Mouse (Mus musculus) heart, embryonic 16.5 days (tissue): ENCODE results near the gene Mib2. TPM values are rescaled to one million over a fixed set of nuclear protein-coding genes. Genes with fewer than 3 reads are reported as not detected.
A peak's percentile ranks its signal among the peaks of the same experiment; 100 is the strongest.
"Not testable (repeated sequence)": the region's sequence is repeated elsewhere in the genome, so short reads cannot be mapped to it uniquely, and the experiment has no call there.

ENCODE experiments used
- ATAC-seq: fragments of 200-750 bp; cut with Nextera tagmentation; replicated peaks from 2 replicates; pipeline ENCODE4 v1.8.0; 2017; ENCODE audit warnings: moderate number of reproducible peaks; ENCODE audit not compliant: insufficient read depth, low FRiP score; ENCODE audit errors: extremely low read depth
- H3K27ac ChIP-seq: fragments of 300-500 bp; sonication (generic); 2 replicates; pipeline ENCODE4 v1.5.1; 2014; ENCODE audit warnings: mild to moderate bottlenecking, low read length, control low read depth, moderate library complexity
- H3K27me3 ChIP-seq: fragments of 300-500 bp; sonication (generic); 2 replicates; pipeline ENCODE4 v1.6.1; 2014; ENCODE audit warnings: low read length, mixed read lengths; ENCODE audit not compliant: control insufficient read depth, insufficient read depth
- H3K36me3 ChIP-seq: fragments of 300-500 bp; sonication (generic); 2 replicates; pipeline ENCODE4 v1.6.1; 2014; ENCODE audit not compliant: control insufficient read depth, insufficient read depth
- H3K4me1 ChIP-seq: fragments of 300-500 bp; sonication (generic); 2 replicates; pipeline ENCODE4 v1.6.1; 2014; ENCODE audit warnings: low read length, mixed read lengths; ENCODE audit not compliant: control insufficient read depth, insufficient read depth
- H3K4me2 ChIP-seq: fragments of 300-500 bp; sonication (generic); 2 replicates; pipeline ENCODE4 v1.6.1; 2014; ENCODE audit warnings: low read depth, mild to moderate bottlenecking, control low read depth, low read length
- H3K4me3 ChIP-seq: fragments of 300-500 bp; sonication (generic); 2 replicates; pipeline ENCODE4 v1.5.1; 2014; ENCODE audit warnings: mild to moderate bottlenecking, control low read depth, low read length
- H3K9ac ChIP-seq: fragments of 300-500 bp; sonication (generic); 2 replicates; pipeline ENCODE4 v1.6.1; 2014; ENCODE audit warnings: low read length, control low read depth
- H3K9me3 ChIP-seq: fragments of 300-500 bp; sonication (generic); replicated peaks from 2 replicates; pipeline ENCODE4 v1.6.1; 2016; ENCODE audit warnings: low read length; ENCODE audit not compliant: control insufficient read depth
- WGBS: fragments of 180-500 bp; shearing (Covaris S2); extraction: QIAGEN DNeasy Blood & Tissue Kit; methylation state at CpG from one replicate; pipeline ENCODE4 v1.1.7; 2014; 5-methylcytosine and 5-hydroxymethylcytosine counted together
- polyA plus RNA-seq: library from polyadenylated mRNA; unstranded; fragments of >200 nt; fragmentation: Nextera tagmentation; extraction: Ambion mirVana; gene quantifications from 2 replicates; pipeline ENCODE4 v1.2.1, GENCODE M21; 2015

The Mib2 gene
- polyA plus RNA-seq, 1 experiment from 2014 or later, result 18.2 TPM

DNA sequence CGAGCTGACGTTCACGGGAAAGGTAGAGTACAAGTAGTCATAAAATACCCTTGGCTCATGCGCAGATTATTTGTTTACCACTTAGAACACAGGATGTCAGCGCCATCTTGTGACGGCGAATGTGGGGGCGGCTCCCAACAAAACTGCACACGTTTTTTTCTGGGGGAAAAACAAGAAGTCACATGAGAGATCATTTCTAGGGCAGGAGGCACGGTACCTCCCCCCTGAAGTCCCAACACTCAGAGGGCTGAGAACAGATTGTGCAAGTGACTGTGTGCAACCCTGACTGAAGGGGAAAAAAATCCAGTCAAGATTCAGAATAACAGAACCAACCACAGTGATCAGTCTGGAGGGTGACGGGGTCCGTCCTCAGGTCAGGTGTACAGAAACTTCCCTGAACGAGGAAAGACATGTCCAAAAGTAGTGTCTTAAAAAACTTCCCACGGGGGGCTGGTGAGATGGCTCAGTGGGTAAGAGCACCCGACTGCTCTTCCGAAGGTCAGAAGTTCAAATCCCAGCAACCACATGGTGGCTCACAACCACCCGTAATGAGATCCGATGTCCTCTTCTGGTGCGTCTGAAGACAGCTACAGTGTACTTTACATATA lies 14.8 kb upstream of the Mib2 start:
- H3K27me3 ChIP-seq, H3K36me3 ChIP-seq, ATAC-seq, H3K27ac ChIP-seq, H3K4me1 ChIP-seq, H3K4me2 ChIP-seq, H3K9me3 ChIP-seq, H3K9ac ChIP-seq, H3K4me3 ChIP-seq: not testable (repeated sequence)
- 83% methylated on average over 15 of the region's 19 CpGs for WGBS

DNA sequence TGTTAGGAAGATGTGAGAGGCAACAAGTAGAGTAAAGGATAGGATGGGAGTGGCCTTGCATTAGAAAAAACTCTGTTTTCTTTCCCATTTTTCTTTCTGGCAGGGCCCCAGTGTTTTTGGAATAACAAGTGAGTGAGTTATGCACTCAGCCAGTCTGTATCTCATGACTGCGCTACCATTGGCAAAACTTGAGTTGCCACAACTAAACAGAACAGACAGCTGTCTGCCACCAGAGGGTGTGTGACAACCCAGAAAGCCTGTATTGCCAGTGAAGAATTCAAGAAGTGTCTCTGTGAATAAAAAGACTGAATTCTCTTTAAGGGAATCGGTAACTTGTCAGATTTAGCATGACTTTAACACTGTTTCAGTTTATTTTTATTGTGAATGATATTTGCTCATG lies 7.0 kb upstream of the Mib2 start:
- H3K4me3 ChIP-seq, result no peak overlapping the region
- no peaks in the 10 kb centered on the region for H3K27me3 ChIP-seq
- H3K4me2 ChIP-seq, result no peak overlapping the region
- no peaks in the 10 kb centered on the region for H3K9me3 ChIP-seq
- H3K27ac ChIP-seq, result no peak overlapping the region
- H3K9ac ChIP-seq, result no peak overlapping the region
- no peaks in the 10 kb centered on the region for H3K36me3 ChIP-seq
- H3K4me1 ChIP-seq, result no peaks in the 10 kb centered on the region
- no peak for ATAC-seq
- WGBS, result 70% methylated on average over 2 of the region's 2 CpGs

DNA sequence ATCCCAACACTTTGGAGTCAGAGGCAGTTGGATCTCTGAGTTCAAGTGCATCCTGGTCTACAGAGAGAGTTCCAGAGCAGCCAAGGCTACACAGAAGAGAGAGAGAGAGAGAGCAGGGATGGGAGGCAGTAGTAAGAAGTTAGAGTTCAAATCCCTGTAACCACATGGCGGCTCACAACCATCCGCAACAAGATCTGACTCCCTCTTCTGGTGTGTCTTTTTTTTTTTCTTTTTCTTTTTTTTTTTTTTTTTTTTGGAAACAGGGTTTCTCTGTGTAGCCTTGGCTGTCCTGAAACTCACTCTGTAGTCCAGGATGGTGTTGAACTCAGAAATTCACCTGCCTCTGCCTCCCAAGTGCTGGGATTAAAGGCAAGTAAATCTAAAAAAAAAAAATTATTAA lies 3.1 kb upstream of the Mib2 start:
- Histone ChIP-seq H3K27me3 (no peaks in the 10 kb centered on the region), H3K9me3 (no peaks in the 10 kb centered on the region), H3K36me3 (no peaks in the 10 kb centered on the region), H3K27ac (no peak overlapping the region), H3K4me2 (no peak overlapping the region), H3K4me3 (no peak overlapping the region), H3K9ac (no peak overlapping the region), H3K4me1 (peaks cover 10% of the 10 kb centered on the region)
- WGBS, result 43% methylated on average over 2 of the region's 2 CpGs
- no peak for ATAC-seq

DNA sequence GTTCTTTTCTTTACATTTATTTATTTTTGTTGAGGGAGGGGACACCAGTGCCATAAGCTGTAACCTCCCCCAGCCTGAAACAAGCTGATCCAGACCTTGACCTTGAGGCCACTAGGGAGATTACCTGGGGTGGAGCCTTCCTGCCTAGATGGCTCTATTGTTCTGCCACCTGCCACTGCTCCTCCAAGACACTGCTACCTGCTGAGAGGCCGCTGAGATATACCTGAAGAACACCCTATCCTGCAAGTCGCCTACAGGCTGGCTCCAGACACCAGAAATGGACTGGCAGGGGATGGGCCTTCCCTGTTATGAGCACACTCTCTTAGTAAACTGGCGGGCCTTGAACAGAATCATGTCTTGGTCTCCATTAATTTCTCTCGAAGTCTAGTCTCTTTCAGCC lies 1.2 kb upstream of the Mib2 start:
- H3K27me3 ChIP-seq, H3K36me3 ChIP-seq, H3K9ac ChIP-seq, H3K4me2 ChIP-seq, H3K4me3 ChIP-seq, H3K27ac ChIP-seq, H3K9me3 ChIP-seq, ATAC-seq: not testable (repeated sequence)
- H3K4me1 ChIP-seq, result peaks cover 10% of the 10 kb centered on the region
- WGBS, result 76% methylated on average over 4 of the region's 4 CpGs

DNA sequence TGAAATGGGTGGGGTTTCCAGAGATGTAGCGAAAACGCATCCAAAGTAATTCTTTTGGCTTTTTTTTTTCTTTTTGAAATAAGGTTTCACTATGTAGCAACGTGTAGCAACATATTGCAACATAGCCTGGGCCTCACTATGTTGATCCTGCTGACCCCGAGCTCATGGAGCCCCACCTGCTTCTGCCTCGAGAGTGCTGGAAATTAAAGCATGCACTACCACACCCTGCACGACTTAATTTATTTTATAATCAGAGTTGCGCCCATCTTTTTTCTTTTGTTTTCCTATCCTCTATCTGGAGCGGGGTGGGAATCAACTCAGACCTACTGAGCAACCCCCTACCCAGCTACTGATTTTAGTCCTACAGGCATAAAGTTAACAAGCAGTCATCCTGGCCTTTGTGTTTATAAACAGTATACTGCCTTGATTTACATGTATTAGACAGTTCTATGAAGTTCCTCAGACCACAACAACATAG lies 639 bp upstream of the Mib2 start:
- ATAC-seq, result no peak
- 3% methylated on average over 8 of the region's 8 CpGs for WGBS
- Histone ChIP-seq H3K9me3 (no peaks in the 10 kb centered on the region), H3K36me3 (peaks cover 6% of the 10 kb centered on the region), H3K27me3 (no peaks in the 10 kb centered on the region), H3K4me2 (peak overlapping the region; percentile 92), H3K9ac (peak overlapping the region; percentile 89), H3K27ac (no peak overlapping the region; the same call in 1 of the 2 replicates), H3K4me3 (peak overlapping the region; percentile 92), H3K4me1 (peaks cover 10% of the 10 kb centered on the region)

DNA sequence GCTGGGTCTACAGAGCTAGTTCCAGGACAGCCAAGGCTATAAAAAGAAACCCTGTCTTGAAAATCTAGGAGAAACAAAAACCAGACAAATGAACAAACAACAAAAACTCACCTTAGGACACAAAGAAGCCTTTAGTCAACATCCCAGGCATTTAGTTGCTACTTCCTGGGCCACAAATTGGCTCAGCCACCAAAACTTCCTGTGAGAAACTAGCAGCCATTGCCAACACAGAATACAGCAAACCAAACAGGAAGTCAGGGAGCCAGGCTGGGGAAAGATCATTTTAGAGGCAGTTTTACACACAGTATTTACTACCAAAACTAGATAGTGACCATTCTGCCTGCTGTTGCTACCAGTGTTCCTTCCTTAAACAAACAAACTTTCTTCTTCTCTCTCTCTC lies 2.1 kb downstream of the Mib2 start:
- peaks cover 10% of the 10 kb centered on the region for H3K4me1 ChIP-seq
- H3K9me3 ChIP-seq, result no peaks in the 10 kb centered on the region
- no peaks in the 10 kb centered on the region for H3K27me3 ChIP-seq
- ATAC-seq, result no peak
- no peak overlapping the region for H3K9ac ChIP-seq
- peaks cover 6% of the 10 kb centered on the region for H3K36me3 ChIP-seq
- no peak overlapping the region for H3K4me2 ChIP-seq
- peak overlapping the region; percentile 37; the same call in 1 of the 2 replicates for H3K27ac ChIP-seq
- H3K4me3 ChIP-seq, result no peak overlapping the region

DNA sequence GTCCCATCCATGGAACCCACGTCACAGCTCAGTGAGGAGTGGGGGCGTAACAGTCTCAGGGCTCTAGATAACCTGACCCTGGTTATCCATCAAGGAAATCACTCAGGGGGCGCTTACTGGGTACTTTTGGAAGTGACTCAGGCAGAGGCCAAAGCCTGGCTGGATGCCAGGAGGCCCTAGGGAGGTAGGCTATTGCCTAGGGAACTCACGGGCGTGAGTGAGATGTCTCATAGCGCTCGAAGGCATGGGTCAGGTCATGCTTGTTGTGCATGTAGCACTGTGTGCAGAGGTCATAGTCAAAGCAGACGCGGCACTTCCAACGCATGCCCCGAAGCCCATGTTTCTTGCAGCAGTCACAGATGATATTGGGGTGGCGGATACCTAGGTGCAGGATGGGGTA lies 8.4 kb downstream of the Mib2 start:
- WGBS, result 51% methylated on average over 12 of the region's 12 CpGs
- Histone ChIP-seq H3K4me1 (peaks cover 8% of the 10 kb centered on the region), H3K9me3 (no peaks in the 10 kb centered on the region), H3K27me3 (no peaks in the 10 kb centered on the region), H3K4me3 (no peak overlapping the region), H3K4me2 (no peak overlapping the region), H3K36me3 (peaks cover 10% of the 10 kb centered on the region), H3K9ac (no peak overlapping the region), H3K27ac (no peak overlapping the region)
- ATAC-seq, result no peak

DNA sequence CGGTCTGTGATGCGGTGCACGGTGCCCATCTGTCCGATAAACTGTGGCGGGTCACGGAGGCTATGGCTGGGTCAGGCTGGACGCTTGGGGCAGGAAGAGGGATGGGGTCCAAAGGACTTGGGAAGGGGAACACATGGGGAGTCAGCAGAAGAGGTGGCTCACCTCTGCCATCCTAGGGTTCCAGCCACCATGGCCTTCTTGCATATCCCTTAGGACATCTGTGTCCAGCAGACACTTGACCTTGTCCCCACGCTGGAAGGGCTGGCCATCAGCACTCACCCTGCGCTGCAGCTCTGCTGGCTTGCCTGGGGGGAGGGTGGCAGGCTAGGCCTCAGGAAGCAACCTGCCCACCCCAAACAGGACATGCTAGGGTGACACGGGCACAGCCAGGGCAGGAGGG lies 10.0 kb downstream of the Mib2 start:
- ATAC-seq, result no peak
- H3K4me2 ChIP-seq, result no peak overlapping the region
- H3K4me3 ChIP-seq, result no peak overlapping the region
- peaks cover 5% of the 10 kb centered on the region; the same call in 1 of the 2 replicates for H3K36me3 ChIP-seq
- H3K27ac ChIP-seq, result no peak overlapping the region
- no peak overlapping the region for H3K9ac ChIP-seq
- 88% methylated on average over 10 of the region's 10 CpGs for WGBS
- H3K4me1 ChIP-seq, result peaks cover 22% of the 10 kb centered on the region
- no peaks in the 10 kb centered on the region for H3K9me3 ChIP-seq
- H3K27me3 ChIP-seq, result peaks cover 12% of the 10 kb centered on the region

DNA sequence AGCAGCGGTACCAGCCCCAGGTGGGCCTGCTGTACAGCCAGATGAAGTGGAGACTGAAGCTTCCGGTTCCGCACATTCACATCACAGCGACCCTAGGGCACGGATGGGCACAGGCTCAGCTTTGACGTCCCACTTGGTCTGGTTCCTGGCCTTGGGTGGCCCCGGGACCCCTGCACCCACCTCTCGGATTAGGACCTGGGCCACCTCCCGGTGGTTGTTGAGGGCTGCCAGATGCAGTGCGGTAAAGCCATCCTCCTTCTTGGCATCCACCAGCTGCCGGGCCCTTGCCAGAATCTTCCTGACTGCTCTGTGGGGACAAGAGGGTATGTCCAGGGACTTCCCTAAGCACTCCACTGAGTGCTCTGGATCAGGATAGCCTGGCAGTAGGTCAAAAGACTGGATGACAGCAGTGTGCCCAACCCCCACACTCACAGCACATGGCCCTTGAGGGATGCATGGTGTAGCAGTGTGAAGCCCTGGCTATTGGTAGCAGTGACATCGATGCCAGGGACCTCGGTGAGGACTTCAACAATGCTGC lies 12.7 kb downstream of the Mib2 start:
- Histone ChIP-seq H3K4me3 (no peak overlapping the region), H3K27me3 (peaks cover 23% of the 10 kb centered on the region), H3K9me3 (no peaks in the 10 kb centered on the region), H3K4me2 (no peak overlapping the region), H3K4me1 (peaks cover 40% of the 10 kb centered on the region), H3K36me3 (peaks cover 5% of the 10 kb centered on the region; the same call in 1 of the 2 replicates), H3K27ac (no peak overlapping the region), H3K9ac (no peak overlapping the region)
- 87% methylated on average over 13 of the region's 13 CpGs for WGBS
- ATAC-seq, result no peak
